Mouse (Mus musculus) kidney, embryonic 16.5 days (tissue): ENCODE data around the gene Ccdc180. TPM values are rescaled to one million over a fixed set of nuclear protein-coding genes. Genes with fewer than 3 reads are reported as not detected.
A peak's percentile ranks its signal among the peaks of the same experiment; 100 is the strongest.

Experiments
- ATAC-seq: fragments of 200-750 bp; cut with Nextera tagmentation; 2 replicates; pipeline ENCODE4 v1.8.0; 2017; ENCODE audit warnings: moderate TSS enrichment; ENCODE audit not compliant: low FRiP score, low TSS enrichment
- H3K27ac ChIP-seq: fragments of 300-500 bp; sonication (generic); 2 replicates; pipeline ENCODE4 v1.5.1; 2014; ENCODE audit warnings: low read length
- H3K27me3 ChIP-seq: fragments of 300-500 bp; sonication (generic); 2 replicates; pipeline ENCODE4 v1.6.1; 2014; ENCODE audit warnings: low read length, control low read depth, mixed read lengths; ENCODE audit not compliant: insufficient read depth
- H3K36me3 ChIP-seq: fragments of 300-500 bp; sonication (generic); 2 replicates; pipeline ENCODE4 v1.6.1; 2014; ENCODE audit warnings: low read length, control low read depth, mixed read lengths; ENCODE audit not compliant: insufficient read depth
- H3K4me1 ChIP-seq: fragments of 300-500 bp; sonication (generic); 2 replicates; pipeline ENCODE4 v1.6.1; 2014; ENCODE audit warnings: low read length, control low read depth, mixed read lengths; ENCODE audit not compliant: insufficient read depth
- H3K4me2 ChIP-seq: fragments of 300-500 bp; sonication (generic); replicated peaks from 2 replicates; pipeline ENCODE4 v1.6.1; 2014; ENCODE audit warnings: low read depth, low read length
- H3K4me3 ChIP-seq: fragments of 300-500 bp; sonication (generic); 2 replicates; pipeline ENCODE4 v1.5.1; 2014; ENCODE audit warnings: mild to moderate bottlenecking, low read length
- H3K9ac ChIP-seq: fragments of 300-500 bp; sonication (generic); replicated peaks from 2 replicates; pipeline ENCODE4 v1.6.1; 2014; ENCODE audit warnings: low read length
- H3K9me3 ChIP-seq: fragments of 300-500 bp; sonication (generic); 2 replicates; pipeline ENCODE4 v1.6.1; 2016; ENCODE audit warnings: low read length, control low read depth
- WGBS: fragments of 180-500 bp; shearing (Covaris S2); extraction: QIAGEN DNeasy Blood & Tissue Kit; methylation state at CpG from one replicate; pipeline ENCODE4 v1.1.7; 2014; 5-methylcytosine and 5-hydroxymethylcytosine counted together
- polyA plus RNA-seq: library from polyadenylated mRNA; unstranded; fragments of >200 nt; fragmentation: Nextera tagmentation; extraction: Ambion mirVana; gene quantifications from 2 replicates; pipeline ENCODE4 v1.2.1, GENCODE M21; 2015

Ccdc180 gene
- polyA plus RNA-seq, 1 experiment from 2014 or later = 0.79 TPM

- H3K9me3 ChIP-seq = no peaks in the 10 kb centered on the region
- no peaks in the 10 kb centered on the region for H3K36me3 ChIP-seq
- no peak for ATAC-seq
- H3K27me3 ChIP-seq = no peaks in the 10 kb centered on the region
- WGBS = 51% methylated on average over 9 of the region's 9 CpGs
- no peak overlapping the region for H3K4me2 ChIP-seq
- H3K27ac ChIP-seq = peak overlapping the region; percentile 83
- peaks cover 39% of the 10 kb centered on the region for H3K4me1 ChIP-seq
- H3K4me3 ChIP-seq = no peak overlapping the region
- H3K9ac ChIP-seq = 0 out of 2 replicates have a peak overlapping the region, but pooled peaks have one; percentile 13
Measured at GRCm38 (mm10) chr4:45967479-45968341, 77.6 kb downstream of the Ccdc180 start.

DNA sequence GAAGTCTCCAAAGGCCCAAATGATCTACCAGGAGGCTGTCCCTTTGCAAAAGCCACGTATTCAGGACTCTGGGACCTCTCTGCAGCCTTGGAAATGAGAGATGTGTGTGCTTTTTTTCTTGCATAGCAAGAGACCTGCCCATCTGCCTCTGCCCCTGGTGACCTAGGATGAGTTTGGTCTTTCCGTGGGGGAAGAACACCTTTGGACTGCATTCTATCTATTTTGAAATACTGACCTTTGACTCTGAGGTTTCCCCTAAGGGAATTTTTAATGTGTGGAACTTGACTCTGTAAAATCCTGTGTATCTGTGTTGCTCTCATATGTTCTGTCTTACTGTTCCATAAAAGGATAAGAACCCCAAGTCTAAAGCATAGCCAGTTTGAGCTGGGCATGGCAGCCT, 78.9 kb downstream of the Ccdc180 start:
- WGBS = 51% methylated on average over 2 of the region's 2 CpGs
- H3K27ac ChIP-seq = no peak overlapping the region
- no peak overlapping the region for H3K4me3 ChIP-seq
- H3K9me3 ChIP-seq = no peaks in the 10 kb centered on the region
- H3K9ac ChIP-seq = no peak overlapping the region
- no peak overlapping the region for H3K4me2 ChIP-seq
- H3K27me3 ChIP-seq = 0 out of 2 replicates have a peak, but pooled peaks cover 3% of the 10 kb centered on the region
- no peaks in the 10 kb centered on the region for H3K36me3 ChIP-seq
- ATAC-seq = no peak
- peaks cover 42% of the 10 kb centered on the region for H3K4me1 ChIP-seq

DNA sequence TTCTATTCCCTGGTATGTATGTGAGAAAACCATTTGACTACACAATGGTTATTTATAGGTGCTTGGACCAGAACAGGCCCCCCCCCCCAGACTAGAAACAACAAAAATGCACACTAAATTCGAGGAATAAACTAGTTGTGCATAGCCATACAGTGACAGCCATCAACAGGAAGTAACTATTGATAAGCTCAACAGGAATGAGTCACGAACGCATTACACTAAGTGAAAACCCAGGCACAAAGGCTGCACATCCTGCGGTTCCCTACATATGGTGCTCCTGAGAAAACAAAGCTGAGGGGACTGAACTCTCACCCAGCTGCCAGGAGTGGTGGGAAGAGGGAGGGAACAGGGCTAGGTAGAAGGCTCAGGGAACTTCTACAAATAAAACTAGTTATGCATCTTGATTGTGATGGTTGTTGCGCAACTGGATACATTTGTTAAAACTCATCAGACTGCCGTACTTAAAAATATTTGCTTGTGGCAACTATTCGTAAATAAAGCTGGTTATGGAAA, 80.0 kb downstream of the Ccdc180 start:
- no peak overlapping the region for H3K4me2 ChIP-seq
- ATAC-seq = no peak
- no peak overlapping the region for H3K9ac ChIP-seq
- H3K36me3 ChIP-seq = no peaks in the 10 kb centered on the region
- 69% methylated on average over 7 of the region's 7 CpGs for WGBS
- peaks cover 37% of the 10 kb centered on the region for H3K4me1 ChIP-seq
- no peak overlapping the region for H3K27ac ChIP-seq
- no peak overlapping the region for H3K4me3 ChIP-seq
- no peaks in the 10 kb centered on the region for H3K9me3 ChIP-seq
- H3K27me3 ChIP-seq = 0 out of 2 replicates have a peak, but pooled peaks cover 3% of the 10 kb centered on the region

- Histone ChIP-seq H3K9me3 (no peaks in the 10 kb centered on the region), H3K27me3 (0 out of 2 replicates have a peak, but pooled peaks cover 3% of the 10 kb centered on the region), H3K4me3 (peak overlapping the region; percentile 86), H3K4me1 (peaks cover 20% of the 10 kb centered on the region), H3K27ac (peak overlapping the region; percentile 75), H3K9ac (peak overlapping the region; percentile 84), H3K4me2 (peak overlapping the region; percentile 88), H3K36me3 (no peaks in the 10 kb centered on the region)
- peak; percentile 98 for ATAC-seq
- WGBS = 2% methylated on average over 48 of the region's 51 CpGs
Measured at GRCm38 (mm10) chr4:45971806-45972447, 81.8 kb downstream of the Ccdc180 start.

DNA sequence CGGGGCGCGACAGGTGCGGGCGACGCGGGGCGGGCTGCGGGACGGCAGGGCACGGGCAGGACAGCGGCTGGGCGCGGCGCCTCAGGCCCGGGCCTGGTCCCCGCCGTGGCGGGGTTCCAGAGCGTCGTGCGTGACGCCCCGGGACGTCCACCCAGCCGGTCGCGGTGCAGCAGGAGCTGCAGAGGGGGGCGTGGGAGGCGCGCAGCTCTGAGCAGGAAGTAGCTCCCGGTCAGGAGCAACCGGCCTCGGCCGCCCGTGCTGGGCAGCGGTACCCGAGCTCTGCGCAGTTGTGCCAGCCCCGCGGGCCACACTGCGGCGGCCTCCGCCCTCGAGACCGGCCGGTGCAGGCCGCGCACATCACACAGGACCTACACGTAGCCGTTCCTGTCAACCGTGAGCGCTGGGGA, 82.3 kb downstream of the Ccdc180 start:
- no peaks in the 10 kb centered on the region for H3K9me3 ChIP-seq
- 0 out of 2 replicates have a peak, but pooled peaks cover 3% of the 10 kb centered on the region for H3K27me3 ChIP-seq
- no peaks in the 10 kb centered on the region for H3K36me3 ChIP-seq
- peaks cover 16% of the 10 kb centered on the region for H3K4me1 ChIP-seq
- WGBS = under 1% methylated on average over 33 of the region's 53 CpGs
- peak overlapping the region; percentile 84 for H3K9ac ChIP-seq
- H3K27ac ChIP-seq = peak overlapping the region; percentile 75
- H3K4me3 ChIP-seq = peak overlapping the region; percentile 86
- peak; percentile 86 for ATAC-seq
- H3K4me2 ChIP-seq = peak overlapping the region; percentile 88

GRCm38 (mm10) chr4:45972951-45973350, 82.8 kb downstream of the Ccdc180 start:
- no peak for ATAC-seq
- Histone ChIP-seq H3K36me3 (no peaks in the 10 kb centered on the region), H3K4me3 (peak overlapping the region; percentile 86), H3K27ac (no peak overlapping the region), H3K9ac (peak overlapping the region; percentile 84), H3K4me2 (peak overlapping the region; percentile 88), H3K27me3 (0 out of 2 replicates have a peak, but pooled peaks cover 3% of the 10 kb centered on the region), H3K4me1 (peaks cover 12% of the 10 kb centered on the region; the same call in 1 of the 2 replicates), H3K9me3 (no peaks in the 10 kb centered on the region)
- 32% methylated on average over 9 of the region's 9 CpGs for WGBS

GRCm38 (mm10) chr4:45976931-45977667, 87.0 kb downstream of the Ccdc180 start:
- H3K36me3 ChIP-seq = no peaks in the 10 kb centered on the region
- H3K27me3 ChIP-seq = 0 out of 2 replicates have a peak, but pooled peaks cover 3% of the 10 kb centered on the region
- H3K9me3 ChIP-seq = no peaks in the 10 kb centered on the region
- peaks cover 7% of the 10 kb centered on the region; the same call in 1 of the 2 replicates for H3K4me1 ChIP-seq
- no peak for ATAC-seq
- no peak overlapping the region for H3K4me3 ChIP-seq
- H3K27ac ChIP-seq = no peak overlapping the region
- no peak overlapping the region for H3K9ac ChIP-seq
- no peak overlapping the region for H3K4me2 ChIP-seq
- WGBS = 80% methylated on average over 6 of the region's 6 CpGs

DNA sequence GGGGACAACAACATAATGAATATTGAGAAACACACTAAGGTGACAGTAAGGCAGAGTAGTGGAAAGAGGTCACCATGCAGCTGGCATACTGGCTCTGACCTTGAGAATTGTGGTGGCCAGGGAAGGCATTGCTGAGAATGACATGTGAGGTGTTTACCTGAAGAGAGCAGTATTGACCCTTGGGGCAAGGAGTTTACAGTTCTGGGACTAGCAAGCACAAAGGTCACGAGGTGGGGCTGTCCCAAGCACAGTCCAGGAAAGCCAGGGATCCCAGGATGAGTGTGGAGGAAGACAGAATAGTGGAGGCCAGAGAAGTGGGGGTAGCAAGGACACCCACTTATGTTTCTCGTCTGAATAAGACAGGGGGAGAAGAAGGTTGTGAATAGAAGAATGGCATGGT, 89.8 kb downstream of the Ccdc180 start:
- Histone ChIP-seq H3K27me3 (no peaks in the 10 kb centered on the region), H3K4me1 (no peaks in the 10 kb centered on the region), H3K9me3 (no peaks in the 10 kb centered on the region), H3K36me3 (no peaks in the 10 kb centered on the region), H3K4me2 (no peak overlapping the region), H3K4me3 (no peak overlapping the region), H3K9ac (no peak overlapping the region), H3K27ac (no peak overlapping the region)
- ATAC-seq = no peak
- WGBS = 35% methylated on average over 2 of the region's 2 CpGs

DNA sequence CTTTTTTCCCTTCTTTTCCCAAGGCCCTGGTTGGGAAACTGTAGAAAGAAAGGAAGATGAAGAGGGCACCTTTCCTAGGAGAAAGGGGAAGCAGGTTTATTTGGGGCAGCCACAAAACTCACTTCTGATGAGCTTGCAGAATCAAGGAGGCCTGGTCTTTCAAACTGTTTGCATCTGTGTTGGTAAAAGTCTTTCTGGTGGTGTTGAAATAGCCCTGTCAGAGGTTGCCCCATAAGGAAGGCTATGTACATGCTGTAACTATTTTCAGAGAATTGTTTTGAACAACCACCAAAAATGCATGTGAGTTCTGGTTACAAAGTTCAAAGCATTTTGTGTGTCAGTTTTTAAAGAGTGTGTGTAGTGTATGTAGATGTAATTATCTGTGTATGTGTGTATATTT, 91.0 kb downstream of the Ccdc180 start:
- Histone ChIP-seq H3K27me3 (no peaks in the 10 kb centered on the region), H3K9me3 (no peaks in the 10 kb centered on the region), H3K4me2 (no peak overlapping the region), H3K4me1 (no peaks in the 10 kb centered on the region), H3K36me3 (no peaks in the 10 kb centered on the region), H3K4me3 (no peak overlapping the region), H3K27ac (no peak overlapping the region), H3K9ac (no peak overlapping the region)
- ATAC-seq = no peak
